Mouse (Mus musculus) megakaryocyte, embryonic 14.5 days (primary cell): ENCODE results near the gene Cdc42ep2. TPM values are rescaled to one million over a fixed set of nuclear protein-coding genes. Genes with fewer than 3 reads are reported as not detected.
A peak's percentile ranks its signal among the peaks of the same experiment; 100 is the strongest.

Source experiments
- H3K27me3 ChIP-seq: replicated peaks from 2 replicates; pipeline ENCODE3; 2012; ENCODE audit warnings: inconsistent platforms
- H3K36me3 ChIP-seq: replicated peaks from 2 replicates; pipeline ENCODE3; 2012; ENCODE audit warnings: low read length, inconsistent platforms, mixed read lengths
- H3K4me1 ChIP-seq: 2 replicates; pipeline ENCODE4 v1.6.1; 2012; ENCODE audit warnings: inconsistent platforms
- H3K4me3 ChIP-seq: replicated peaks from 2 replicates; pipeline ENCODE3; 2012; ENCODE audit warnings: moderate library complexity, mild to moderate bottlenecking, inconsistent platforms
- H3K9me3 ChIP-seq: 2 replicates; pipeline ENCODE4 v1.6.1; 2012; ENCODE audit warnings: inconsistent platforms
- FLI1 ChIP-seq: IDR thresholded peaks from 2 replicates; pipeline ENCODE4 v1.6.1; 2012; ENCODE audit warnings: low read length, inconsistent platforms, mixed read lengths
- GATA1 ChIP-seq: IDR thresholded peaks from 3 replicates; pipeline ENCODE4 v1.6.1; 2012; ENCODE audit warnings: mixed read lengths, low read length, inconsistent platforms, borderline replicate concordance
- polyA plus RNA-seq: library from polyadenylated mRNA; stranded (reverse); fragments of >175 nt; gene quantifications from 2 replicates; pipeline ENCODE4 v1.2.3, GENCODE M21; 2012; ENCODE audit warnings: low replicate concordance; ENCODE audit not compliant: insufficient read depth

The Cdc42ep2 gene
- polyA plus RNA-seq, 1 experiment: 4.4 TPM

DNA sequence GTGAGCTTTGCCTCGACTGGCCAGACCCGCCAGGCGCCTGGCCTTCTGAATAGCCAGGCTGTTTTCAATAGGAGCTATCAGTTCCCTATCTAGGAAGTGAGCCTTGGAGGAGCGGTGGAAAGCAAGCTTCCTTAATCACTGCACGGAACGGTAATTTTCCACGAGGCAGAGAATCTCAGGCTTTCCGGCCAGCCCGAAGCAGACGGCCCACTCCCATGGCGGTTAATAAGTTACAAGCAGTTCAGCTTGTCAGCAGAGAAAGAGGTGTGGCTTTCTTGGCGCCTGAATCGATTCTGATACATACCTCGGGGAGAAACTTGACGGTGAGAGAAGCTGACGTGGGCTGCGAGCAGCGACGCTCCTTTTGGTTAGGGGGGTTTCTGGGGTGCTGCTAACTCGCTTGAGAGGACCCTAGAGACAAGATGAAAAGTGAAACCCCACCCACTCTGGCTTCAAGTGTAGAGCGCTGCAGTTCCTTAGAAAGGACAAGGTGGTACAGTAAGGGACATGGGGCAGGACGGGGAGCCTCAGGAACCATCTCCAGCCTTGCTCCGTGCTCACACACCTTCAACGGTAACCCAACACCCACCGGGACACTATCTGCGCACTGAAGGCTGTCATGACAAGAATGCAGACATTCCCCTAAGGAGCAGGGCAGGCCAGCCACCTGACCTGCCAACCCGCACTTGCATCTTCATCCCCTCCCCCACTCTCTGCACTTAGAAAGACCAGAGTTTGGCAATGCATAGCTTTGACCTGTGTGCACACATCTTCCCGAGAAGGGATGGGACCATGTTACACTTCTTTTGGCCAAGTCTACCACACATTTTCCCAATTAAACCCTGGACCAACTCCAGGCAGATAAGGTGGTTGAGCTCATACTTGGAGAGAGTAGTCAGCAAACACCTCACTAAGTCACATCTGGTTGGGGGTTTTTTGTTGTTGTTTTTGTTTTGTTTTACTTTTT, 31.4 kb upstream of the Cdc42ep2 start:
- H3K36me3 ChIP-seq: peaks cover 92% of the 10 kb centered on the region
- H3K4me1 ChIP-seq: peaks cover 34% of the 10 kb centered on the region
- no peak overlapping the region for H3K4me3 ChIP-seq
- H3K27me3 ChIP-seq: no peaks in the 10 kb centered on the region
- TF ChIP-seq FLI1: no peak
- no peak for TF ChIP-seq GATA1
- H3K9me3 ChIP-seq: no peaks in the 10 kb centered on the region

DNA sequence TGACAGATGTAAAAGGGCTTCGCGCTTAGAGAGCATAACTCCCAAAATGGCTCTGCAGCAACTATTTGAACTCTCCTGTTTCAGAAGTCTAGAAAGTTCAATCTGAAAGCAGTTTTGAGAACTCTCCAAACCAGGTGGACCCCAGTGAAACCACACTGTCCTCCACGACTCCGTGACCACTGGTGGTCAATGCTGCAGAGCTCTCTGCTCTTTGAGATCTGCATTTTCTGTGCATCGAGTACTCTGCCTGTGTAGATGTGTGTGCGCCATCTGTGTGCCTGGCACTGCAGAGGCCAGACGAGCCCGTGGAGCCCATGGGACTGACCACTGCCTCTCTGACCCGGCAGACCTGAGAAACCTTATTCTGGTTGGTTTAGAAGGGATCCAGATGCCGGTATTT, 30.3 kb upstream of the Cdc42ep2 start:
- TF ChIP-seq FLI1 (no peak), GATA1 (no peak)
- peaks cover 95% of the 10 kb centered on the region for H3K36me3 ChIP-seq
- H3K4me1 ChIP-seq: peaks cover 32% of the 10 kb centered on the region
- no peak overlapping the region for H3K4me3 ChIP-seq
- no peaks in the 10 kb centered on the region for H3K9me3 ChIP-seq
- H3K27me3 ChIP-seq: no peaks in the 10 kb centered on the region

DNA sequence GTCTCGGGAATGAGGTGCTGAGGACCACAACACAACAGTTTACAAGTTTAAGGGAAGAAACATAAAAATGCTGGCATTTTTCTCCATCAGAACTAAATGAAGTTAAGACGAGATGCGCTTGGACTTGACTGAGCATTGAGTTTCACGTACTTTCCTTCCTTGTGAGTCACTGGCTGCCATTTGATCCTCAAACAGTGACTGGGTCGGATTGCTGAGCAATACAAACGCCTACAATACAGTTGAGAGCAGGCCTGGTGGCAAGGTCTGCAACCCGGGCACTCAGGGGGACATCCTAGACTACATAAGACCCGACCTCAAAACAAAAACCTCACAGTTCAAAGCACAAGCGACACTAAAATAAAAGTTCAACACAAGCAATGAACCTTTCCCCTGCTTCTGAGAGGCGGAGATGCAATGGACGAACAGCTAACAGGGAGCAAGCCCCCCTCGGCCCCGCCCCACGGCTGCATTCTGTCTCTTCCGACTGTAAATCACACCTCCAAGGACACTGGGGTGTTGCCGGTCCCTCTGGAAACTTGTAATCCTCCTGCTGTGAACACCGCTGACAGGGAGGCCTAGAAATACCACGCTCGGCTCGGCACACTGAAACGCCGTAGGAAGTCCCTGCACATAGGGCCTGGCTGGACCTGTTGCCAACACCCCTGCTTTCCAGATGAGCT, 29.6 kb upstream of the Cdc42ep2 start:
- Histone ChIP-seq H3K36me3 (peaks cover 98% of the 10 kb centered on the region), H3K4me1 (peaks cover 33% of the 10 kb centered on the region), H3K4me3 (no peak overlapping the region), H3K9me3 (no peaks in the 10 kb centered on the region), H3K27me3 (no peaks in the 10 kb centered on the region)
- TF ChIP-seq FLI1: no peak
- no peak for TF ChIP-seq GATA1

DNA sequence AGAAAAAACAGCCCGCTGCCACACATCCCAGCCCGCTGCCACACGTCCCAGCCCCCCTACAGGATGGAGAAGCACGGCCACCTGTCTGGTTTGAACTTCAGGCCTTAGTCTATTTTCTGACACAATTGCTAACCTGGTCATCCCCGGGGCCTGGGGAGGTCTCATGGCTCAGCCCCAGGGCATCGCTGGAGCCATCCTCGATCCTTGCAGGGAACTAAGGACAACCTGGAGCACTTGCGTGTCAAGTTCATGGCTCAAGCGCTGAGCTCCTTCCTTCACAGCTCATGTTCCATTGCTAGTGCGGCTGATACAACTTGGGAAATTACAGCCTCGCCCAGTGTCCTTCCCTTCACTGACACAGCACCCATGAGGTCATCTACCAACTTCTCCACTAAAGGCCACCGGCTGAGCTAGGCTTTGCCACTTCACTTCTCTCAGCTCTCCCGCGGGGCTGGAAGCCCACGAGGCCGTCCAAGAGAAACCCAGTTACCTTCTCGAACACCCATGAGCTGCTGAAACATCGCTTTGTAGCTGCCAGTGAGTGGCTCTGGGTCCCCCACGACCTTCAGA, 28.7 kb upstream of the Cdc42ep2 start:
- peaks cover 98% of the 10 kb centered on the region for H3K36me3 ChIP-seq

DNA sequence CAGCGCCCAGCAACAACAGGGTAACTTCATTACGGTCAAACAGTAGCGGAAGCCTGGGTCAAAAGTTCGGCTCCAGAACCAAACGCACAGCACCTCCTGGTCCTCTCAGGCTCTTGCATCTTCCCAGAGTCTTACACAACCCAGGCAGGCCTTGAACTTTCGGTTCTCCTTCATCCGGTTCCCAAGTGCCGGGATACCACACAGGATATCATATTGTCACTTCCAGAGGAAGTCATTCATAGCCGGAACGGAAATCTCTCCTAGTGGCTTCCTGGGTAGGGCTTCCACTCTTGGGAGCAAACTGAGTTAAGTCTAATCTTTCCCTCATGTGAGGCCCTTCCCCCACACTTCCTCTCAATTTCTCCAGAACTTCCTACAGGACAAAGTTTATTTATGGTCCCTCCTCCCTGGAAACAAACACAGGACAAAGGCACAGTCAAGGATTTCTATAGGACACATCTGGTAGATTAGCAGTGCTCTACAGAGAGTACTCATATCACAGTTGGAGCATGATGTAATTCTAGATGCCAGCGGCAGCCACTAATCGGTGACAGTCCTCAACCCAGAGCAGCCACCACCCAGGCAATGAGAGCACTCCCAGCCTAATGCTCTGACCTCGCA, 27.6 kb upstream of the Cdc42ep2 start:
- Histone ChIP-seq H3K4me1 (peaks cover 33% of the 10 kb centered on the region), H3K27me3 (no peaks in the 10 kb centered on the region), H3K9me3 (no peaks in the 10 kb centered on the region), H3K4me3 (no peak overlapping the region), H3K36me3 (peaks cover 98% of the 10 kb centered on the region)
- TF ChIP-seq GATA1 (no peak), FLI1 (no peak)

More for the DNA sequence above, 28.7 kb upstream of the Cdc42ep2 start:
- no peak for TF ChIP-seq GATA1
- TF ChIP-seq FLI1: no peak
- H3K9me3 ChIP-seq: no peaks in the 10 kb centered on the region
- peaks cover 33% of the 10 kb centered on the region for H3K4me1 ChIP-seq
- no peak overlapping the region for H3K4me3 ChIP-seq
- no peaks in the 10 kb centered on the region for H3K27me3 ChIP-seq

DNA sequence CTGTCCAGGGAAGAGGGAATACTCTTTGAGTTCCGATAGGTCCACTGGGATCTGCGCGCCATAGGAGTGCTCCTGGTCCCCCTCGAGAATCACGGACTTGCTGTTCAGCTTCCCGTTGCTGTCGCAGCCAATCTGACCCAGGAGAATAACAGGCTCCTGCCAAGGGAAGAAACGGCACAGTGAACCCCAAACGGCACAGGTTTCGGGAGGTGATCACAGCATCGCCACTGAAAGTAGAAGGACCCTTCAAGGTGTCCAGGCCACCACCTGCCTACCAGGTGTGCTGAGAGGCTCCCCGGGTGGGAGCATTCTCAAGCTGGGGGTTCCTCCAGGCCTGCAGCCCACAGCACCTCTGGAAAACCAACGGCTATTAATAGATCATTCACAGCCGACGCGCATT, 27.0 kb upstream of the Cdc42ep2 start:
- H3K4me3 ChIP-seq: no peak overlapping the region
- H3K27me3 ChIP-seq: no peaks in the 10 kb centered on the region
- H3K36me3 ChIP-seq: peaks cover 95% of the 10 kb centered on the region
- no peaks in the 10 kb centered on the region for H3K9me3 ChIP-seq
- no peak for TF ChIP-seq FLI1
- TF ChIP-seq GATA1: no peak
- H3K4me1 ChIP-seq: peaks cover 33% of the 10 kb centered on the region

DNA sequence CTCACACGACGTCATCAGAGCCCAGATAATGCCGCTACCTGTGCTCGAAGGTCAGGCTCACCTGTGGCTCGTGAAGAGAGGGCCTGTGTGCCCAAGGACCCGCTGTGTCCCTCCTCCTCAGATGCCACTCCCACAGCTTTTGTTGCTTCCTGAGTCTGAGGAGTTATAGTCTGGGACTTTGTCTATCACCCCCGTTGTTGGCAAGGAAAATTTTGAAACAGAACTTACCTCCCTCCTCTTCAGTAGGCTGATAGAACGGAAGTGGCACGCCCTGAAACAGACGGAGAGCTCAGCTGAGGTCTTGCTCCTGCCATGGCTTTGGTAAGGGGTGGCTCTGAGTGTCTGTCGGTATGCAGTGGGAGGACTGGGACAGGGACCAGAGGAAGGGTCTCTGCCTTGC, 25.6 kb upstream of the Cdc42ep2 start:
- H3K36me3 ChIP-seq: peaks cover 97% of the 10 kb centered on the region

DNA sequence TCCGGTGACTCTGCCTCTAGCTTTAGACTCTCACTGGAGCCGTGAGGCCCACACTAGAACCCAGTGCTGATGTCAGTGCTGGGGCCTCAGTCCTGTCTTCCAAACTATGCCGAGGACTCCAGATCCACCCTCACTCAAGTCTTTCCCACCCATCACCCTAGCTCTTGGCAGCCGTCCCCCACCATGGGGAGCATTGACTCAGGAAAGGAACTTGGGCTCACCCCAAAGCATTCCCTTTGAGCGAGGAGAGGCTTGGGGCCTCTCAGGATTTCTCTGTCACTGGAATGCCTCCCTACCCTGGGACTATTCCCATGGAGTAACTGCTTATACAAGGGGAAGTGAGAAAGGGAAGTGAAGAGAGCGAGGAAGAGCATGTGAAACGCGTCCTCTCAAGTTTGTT, 21.3 kb upstream of the Cdc42ep2 start:
- H3K36me3 ChIP-seq: peaks cover 96% of the 10 kb centered on the region

More for the DNA sequence above, 25.6 kb upstream of the Cdc42ep2 start:
- no peak for TF ChIP-seq GATA1
- no peak overlapping the region for H3K4me3 ChIP-seq
- H3K27me3 ChIP-seq: no peaks in the 10 kb centered on the region
- no peaks in the 10 kb centered on the region for H3K9me3 ChIP-seq
- peaks cover 38% of the 10 kb centered on the region for H3K4me1 ChIP-seq

DNA sequence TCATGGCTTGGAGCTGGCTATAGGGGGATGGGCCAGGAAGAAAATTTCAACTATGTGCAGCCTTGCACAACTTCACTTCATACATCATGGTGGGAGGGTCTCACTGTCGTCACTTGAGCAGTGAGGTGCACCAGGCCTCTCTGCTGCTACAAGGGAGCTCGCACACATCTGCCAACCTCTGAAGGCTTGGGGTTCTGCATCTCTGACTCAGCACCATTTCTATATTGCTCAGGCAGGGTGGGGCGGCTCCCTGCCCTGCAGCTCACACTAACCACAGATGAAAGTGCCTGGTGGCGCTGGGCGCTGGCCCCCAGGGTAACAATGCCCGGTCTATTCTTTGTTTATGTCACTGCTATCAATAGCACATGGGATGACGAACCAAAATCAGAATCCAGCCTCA, 20.4 kb upstream of the Cdc42ep2 start:
- peaks cover 49% of the 10 kb centered on the region for H3K4me1 ChIP-seq
- no peak for TF ChIP-seq GATA1
- H3K9me3 ChIP-seq: no peaks in the 10 kb centered on the region
- H3K4me3 ChIP-seq: peak overlapping the region; percentile 48
- no peaks in the 10 kb centered on the region for H3K27me3 ChIP-seq
- H3K36me3 ChIP-seq: peaks cover 96% of the 10 kb centered on the region

More for the DNA sequence above, 21.3 kb upstream of the Cdc42ep2 start:
- H3K4me1 ChIP-seq: peaks cover 46% of the 10 kb centered on the region
- TF ChIP-seq FLI1 (no peak), GATA1 (no peak)
- no peaks in the 10 kb centered on the region for H3K9me3 ChIP-seq
- no peak overlapping the region for H3K4me3 ChIP-seq
- no peaks in the 10 kb centered on the region for H3K27me3 ChIP-seq

DNA sequence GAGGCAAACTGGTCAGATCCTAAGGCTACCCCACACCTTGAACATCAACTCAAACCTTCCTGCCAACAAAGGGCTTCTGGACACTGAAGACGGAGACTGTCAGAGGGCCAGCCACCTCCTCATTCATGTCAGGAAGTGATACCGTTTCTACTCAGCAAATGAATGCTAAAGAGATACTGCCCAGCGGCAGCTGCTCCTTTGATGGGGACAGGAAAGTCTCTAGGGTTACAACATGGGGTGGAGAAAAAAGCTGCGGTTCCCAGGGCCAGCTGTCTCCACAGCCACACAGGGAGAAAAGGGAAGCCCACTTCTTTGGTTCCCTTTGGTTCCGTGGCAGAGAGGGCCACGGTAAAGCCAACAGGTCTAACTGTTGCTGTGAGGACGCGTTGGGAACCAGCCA, 19.5 kb upstream of the Cdc42ep2 start:
- peaks cover 96% of the 10 kb centered on the region for H3K36me3 ChIP-seq

More for the DNA sequence above, 19.5 kb upstream of the Cdc42ep2 start:
- Histone ChIP-seq H3K4me3 (peak overlapping the region; percentile 46), H3K27me3 (no peaks in the 10 kb centered on the region), H3K9me3 (no peaks in the 10 kb centered on the region), H3K4me1 (peaks cover 56% of the 10 kb centered on the region)
- TF ChIP-seq FLI1 (no peak), GATA1 (no peak)
